Mouse (Mus musculus) kidney, postnatal 0 days (tissue): ENCODE data around the gene Tnfrsf12a. TPM values are rescaled to one million over a fixed set of nuclear protein-coding genes. Genes with fewer than 3 reads are reported as not detected.

ENCODE experiments used
- ATAC-seq: fragments of 200-750 bp; cut with Nextera tagmentation; replicated peaks from 2 replicates; pipeline ENCODE4 v1.8.0; 2017; ENCODE audit warnings: low read depth, moderate number of reproducible peaks, moderate TSS enrichment, moderate library complexity; ENCODE audit not compliant: low FRiP score
- DNase-seq: peaks from one replicate; pipeline ENCODE4 v3.0.0-alpha.2; 2016; ENCODE audit warnings: low spot score
- H3K27ac ChIP-seq: fragments of 300-500 bp; sonication (generic); 2 replicates; pipeline ENCODE4 v1.5.1; 2014; ENCODE audit warnings: mild to moderate bottlenecking
- H3K27me3 ChIP-seq: fragments of 300-500 bp; sonication (generic); 2 replicates; pipeline ENCODE4 v1.6.1; 2014; ENCODE audit warnings: low read length, mixed read lengths; ENCODE audit not compliant: insufficient read depth
- H3K36me3 ChIP-seq: fragments of 300-500 bp; sonication (generic); 2 replicates; pipeline ENCODE4 v1.6.1; 2014; ENCODE audit warnings: low read length, mixed read lengths; ENCODE audit not compliant: insufficient read depth
- H3K4me1 ChIP-seq: fragments of 300-500 bp; sonication (generic); replicated peaks from 2 replicates; pipeline ENCODE4 v1.6.1; 2014; ENCODE audit warnings: antibody characterized with exemption, low read length, mixed read lengths; ENCODE audit not compliant: insufficient read depth
- H3K4me2 ChIP-seq: fragments of 300-500 bp; sonication (generic); 2 replicates; pipeline ENCODE4 v1.6.1; 2014; ENCODE audit warnings: mild to moderate bottlenecking, low read length, moderate library complexity, mixed read lengths
- H3K4me3 ChIP-seq: fragments of 300-500 bp; sonication (generic); replicated peaks from 2 replicates; pipeline ENCODE4 v1.5.1; 2014; ENCODE audit warnings: low read depth, low read length
- H3K9ac ChIP-seq: fragments of 300-500 bp; sonication (generic); 2 replicates; pipeline ENCODE4 v1.6.1; 2014; ENCODE audit warnings: low read depth, low read length
- H3K9me3 ChIP-seq: fragments of 300-500 bp; sonication (generic); replicated peaks from 2 replicates; pipeline ENCODE4 v1.6.1; 2016; ENCODE audit warnings: low read length, inconsistent platforms, mixed read lengths
- CTCF ChIP-seq: IDR thresholded peaks from 2 replicates; pipeline ENCODE4 v1.5.1; 2016; ENCODE audit warnings: antibody characterized with exemption, low read depth, mild to moderate bottlenecking, moderate library complexity
- WGBS: fragments of 180-500 bp; shearing (Covaris S2); extraction: QIAGEN DNeasy Blood & Tissue Kit; methylation state at CpG from one replicate; pipeline ENCODE4 v1.1.7; 2014; 5-methylcytosine and 5-hydroxymethylcytosine counted together
- polyA plus RNA-seq: library from polyadenylated mRNA; unstranded; fragments of >200 nt; fragmentation: Nextera tagmentation; extraction: Ambion mirVana; gene quantifications from 2 replicates; pipeline ENCODE4 v1.2.1, GENCODE M21; 2015

The Tnfrsf12a gene
- polyA plus RNA-seq, 1 experiment from 2014 or later: 47.0 TPM

DNA sequence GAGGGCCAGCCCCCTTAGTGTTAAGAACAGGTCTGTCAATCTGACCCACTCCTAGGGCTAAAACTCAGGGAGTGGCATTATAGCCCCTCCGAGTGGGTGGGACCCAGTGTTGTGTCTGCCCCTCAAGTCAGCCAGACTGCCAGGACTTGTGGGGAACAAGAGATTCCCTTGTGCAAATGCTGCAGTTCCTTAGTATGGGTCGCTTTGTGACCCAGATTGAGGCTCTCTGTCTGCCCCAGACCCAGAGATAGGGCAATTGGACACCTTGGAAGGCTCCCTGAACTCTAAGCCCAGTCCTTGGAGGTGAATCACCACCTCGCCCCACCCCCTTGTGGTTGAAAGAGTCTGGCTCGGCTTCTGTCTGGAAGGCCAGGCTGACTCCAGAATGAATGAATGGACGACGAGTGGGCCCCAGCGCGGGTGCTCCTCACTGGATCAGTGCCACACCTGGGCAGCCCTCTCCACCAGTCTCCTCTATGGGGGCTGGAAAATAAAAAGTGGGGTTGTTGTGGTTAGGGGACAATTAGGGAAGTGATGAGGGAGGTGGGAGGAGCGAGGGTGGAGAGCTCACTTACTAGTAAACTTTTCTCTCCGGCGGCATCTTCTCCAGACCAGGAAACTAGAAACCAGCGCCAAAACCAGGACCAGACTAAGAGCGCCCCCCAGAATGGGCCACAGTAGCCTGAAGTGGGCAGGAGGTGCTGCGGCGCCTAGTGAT lies 1.5 kb downstream of the Tnfrsf12a start:
- DNase-seq: no peak
- Histone ChIP-seq H3K4me1 (peaks cover 26% of the 10 kb centered on the region), H3K27ac (peak overlapping the region; percentile 72; the same call in 1 of the 2 replicates), H3K4me2 (peak overlapping the region; percentile 93), H3K36me3 (no peaks in the 10 kb centered on the region), H3K9ac (peak overlapping the region; percentile 47; the same call in 1 of the 2 replicates), H3K27me3 (peaks cover 10% of the 10 kb centered on the region; the same call in 1 of the 2 replicates), H3K9me3 (no peaks in the 10 kb centered on the region), H3K4me3 (peak overlapping the region; percentile 48)
- no peak for ATAC-seq
- TF ChIP-seq CTCF: peak; percentile 30; the same call in 1 of the 2 replicates
- 17% methylated on average over 15 of the region's 15 CpGs for WGBS

- DNase-seq (no peak), ATAC-seq (no peak)
- Histone ChIP-seq H3K9ac (0 out of 2 replicates have a peak overlapping the region, but pooled peaks have one; percentile 9), H3K9me3 (no peaks in the 10 kb centered on the region), H3K4me3 (peak overlapping the region; percentile 7), H3K27me3 (peaks cover 10% of the 10 kb centered on the region; the same call in 1 of the 2 replicates), H3K27ac (peak overlapping the region; percentile 57; the same call in 1 of the 2 replicates), H3K4me2 (peak overlapping the region; percentile 93), H3K4me1 (peaks cover 23% of the 10 kb centered on the region), H3K36me3 (0 out of 2 replicates have a peak, but pooled peaks cover 2% of the 10 kb centered on the region)
- TF ChIP-seq CTCF: no peak
- 26% methylated on average over 5 of the region's 5 CpGs for WGBS
Measured at GRCm38 (mm10) chr17:23675127-23675526, 2.1 kb downstream of the Tnfrsf12a start.

GRCm38 (mm10) chr17:23674271-23674952 lies 2.9 kb downstream of the Tnfrsf12a start:
- TF ChIP-seq CTCF: no peak
- H3K9ac ChIP-seq: peak overlapping the region; percentile 64
- peak overlapping the region; percentile 93 for H3K4me2 ChIP-seq
- peak overlapping the region; percentile 69 for H3K4me3 ChIP-seq
- ATAC-seq (no peak), DNase-seq (no peak)
- 35% methylated on average over 9 of the region's 9 CpGs for WGBS
- H3K4me1 ChIP-seq: peaks cover 23% of the 10 kb centered on the region
- 0 out of 2 replicates have a peak, but pooled peaks cover 7% of the 10 kb centered on the region for H3K36me3 ChIP-seq
- no peaks in the 10 kb centered on the region for H3K9me3 ChIP-seq
- peaks cover 3% of the 10 kb centered on the region; the same call in 1 of the 2 replicates for H3K27me3 ChIP-seq
- peak overlapping the region; percentile 82 for H3K27ac ChIP-seq

DNA sequence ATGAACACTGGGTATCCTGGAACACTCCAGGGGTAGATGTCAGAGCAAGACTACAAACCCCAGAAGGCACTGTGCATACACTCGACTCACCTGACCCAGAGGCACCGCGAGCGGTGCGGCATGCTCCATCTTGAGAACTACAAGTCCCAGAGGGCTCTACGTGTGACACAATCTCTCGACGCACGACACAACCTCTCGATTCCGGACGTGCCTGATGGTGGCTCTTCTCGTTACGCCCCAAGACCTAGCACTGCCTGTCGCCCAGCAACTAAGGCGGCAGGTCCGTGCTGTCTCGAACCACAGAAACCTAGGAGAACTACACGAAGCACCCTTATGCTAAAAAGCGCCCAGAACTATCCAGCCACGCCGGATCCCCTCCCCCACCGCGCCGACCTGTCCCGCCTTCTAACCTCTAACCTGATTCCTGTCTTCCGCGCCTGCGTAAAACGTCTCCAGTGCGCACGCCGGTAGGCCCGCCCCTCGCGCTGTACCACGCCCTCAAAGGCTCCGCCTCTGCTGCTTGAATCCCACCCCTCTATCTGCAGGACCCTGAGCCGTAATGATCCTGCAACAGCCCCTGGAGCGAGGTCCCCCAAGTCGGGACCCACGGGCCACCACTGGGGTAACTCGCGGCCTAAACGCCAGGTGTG lies 3.7 kb downstream of the Tnfrsf12a start, which contains the start of the genes Hcfc1r1 and Thoc6:
TSS of gene Hcfc1r1 (plus strand) at position 173 of the 650 bp plus-strand sequence.
TSS of gene Thoc6 (minus strand) at position 459 of the 650 bp plus-strand sequence.
- Histone ChIP-seq H3K4me2 (peak within 1 kb of the TSS; percentile 93), H3K9ac (peak within 1 kb of the TSS; percentile 64), H3K27ac (peak within 1 kb of the TSS; percentile 82), H3K9me3 (no peaks in the 10 kb centered on the region), H3K4me3 (peak within 1 kb of the TSS; percentile 69), H3K27me3 (no peaks in the 10 kb centered on the region), H3K36me3 (0 out of 2 replicates have a peak, but pooled peaks cover 14% of the 10 kb centered on the region), H3K4me1 (peaks cover 23% of the 10 kb centered on the region)
- ATAC-seq (peak; percentile 92), DNase-seq (peak; percentile 97)
- TF ChIP-seq CTCF: 0 out of 2 replicates have a peak, but pooled peaks have one; percentile 27
- WGBS: under 1% methylated on average over 45 of the region's 45 CpGs

DNA sequence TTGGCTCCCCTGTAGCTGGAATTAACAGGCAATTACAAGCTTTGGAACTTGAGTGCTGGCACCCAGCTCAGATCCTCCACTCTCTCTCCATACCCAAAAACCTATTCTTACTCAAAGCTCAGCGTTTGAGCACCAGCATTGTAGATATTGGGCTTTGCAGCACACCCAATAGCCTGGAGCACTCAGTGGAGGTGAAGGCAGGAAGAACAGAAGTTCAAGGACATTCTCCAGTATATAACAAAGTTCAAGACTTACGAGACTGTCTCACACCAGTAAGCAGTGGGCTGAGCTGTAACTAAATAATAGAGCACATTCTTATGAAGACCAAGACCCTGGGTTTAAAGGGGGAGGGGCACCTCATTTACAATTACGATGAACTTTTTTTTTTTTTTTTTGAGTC lies 4.5 kb downstream of the Tnfrsf12a start:
- Histone ChIP-seq H3K27me3 (no peaks in the 10 kb centered on the region), H3K9ac (no peak overlapping the region; the same call in 1 of the 2 replicates), H3K36me3 (0 out of 2 replicates have a peak, but pooled peaks cover 20% of the 10 kb centered on the region), H3K27ac (no peak overlapping the region), H3K4me1 (peaks cover 23% of the 10 kb centered on the region), H3K4me3 (peak overlapping the region; percentile 69), H3K9me3 (no peaks in the 10 kb centered on the region), H3K4me2 (peak overlapping the region; percentile 93)
- ATAC-seq (no peak), DNase-seq (no peak)
- no peak for TF ChIP-seq CTCF
- WGBS: 50% methylated on average over 3 of the region's 3 CpGs

- H3K9me3 ChIP-seq: no peaks in the 10 kb centered on the region
Measured at GRCm38 (mm10) chr17:23671519-23671918, 5.7 kb downstream of the Tnfrsf12a start.

More at GRCm38 (mm10) chr17:23671519-23671918, 5.7 kb downstream of the Tnfrsf12a start:
- Histone ChIP-seq H3K36me3 (peaks cover 24% of the 10 kb centered on the region; the same call in 1 of the 2 replicates), H3K4me3 (no peak overlapping the region), H3K4me2 (no peak overlapping the region), H3K4me1 (peaks cover 20% of the 10 kb centered on the region), H3K9ac (no peak overlapping the region), H3K27me3 (no peaks in the 10 kb centered on the region), H3K27ac (no peak overlapping the region)
- TF ChIP-seq CTCF: no peak
- DNase-seq (no peak), ATAC-seq (no peak)
- WGBS: 88% methylated on average over 3 of the region's 3 CpGs
